Mouse (Mus musculus) adrenal gland, adult 18-20 months (tissue): ENCODE data around the gene Apopt1. TPM values are rescaled to one million over a fixed set of nuclear protein-coding genes. Genes with fewer than 3 reads are reported as not detected.
A peak's percentile ranks its signal among the peaks of the same experiment; 100 is the strongest.

ENCODE experiments used
- DNase-seq, 2 experiments: peaks; one replicate each; pipeline ENCODE4 v3.0.0; 2021 to 2022; ENCODE audit warnings: low spot score in 2 of 2
- total RNA-seq, 2 experiments: library from RNA; stranded (reverse); gene quantifications; 1 replicate in 1 of 2; 2 replicates in 1 of 2; pipeline ENCODE4 v1.2.3; 2021

Gene Apopt1
- total RNA-seq, 2 experiments from 2014 or later = 61.0 to 61.3 TPM

DNA sequence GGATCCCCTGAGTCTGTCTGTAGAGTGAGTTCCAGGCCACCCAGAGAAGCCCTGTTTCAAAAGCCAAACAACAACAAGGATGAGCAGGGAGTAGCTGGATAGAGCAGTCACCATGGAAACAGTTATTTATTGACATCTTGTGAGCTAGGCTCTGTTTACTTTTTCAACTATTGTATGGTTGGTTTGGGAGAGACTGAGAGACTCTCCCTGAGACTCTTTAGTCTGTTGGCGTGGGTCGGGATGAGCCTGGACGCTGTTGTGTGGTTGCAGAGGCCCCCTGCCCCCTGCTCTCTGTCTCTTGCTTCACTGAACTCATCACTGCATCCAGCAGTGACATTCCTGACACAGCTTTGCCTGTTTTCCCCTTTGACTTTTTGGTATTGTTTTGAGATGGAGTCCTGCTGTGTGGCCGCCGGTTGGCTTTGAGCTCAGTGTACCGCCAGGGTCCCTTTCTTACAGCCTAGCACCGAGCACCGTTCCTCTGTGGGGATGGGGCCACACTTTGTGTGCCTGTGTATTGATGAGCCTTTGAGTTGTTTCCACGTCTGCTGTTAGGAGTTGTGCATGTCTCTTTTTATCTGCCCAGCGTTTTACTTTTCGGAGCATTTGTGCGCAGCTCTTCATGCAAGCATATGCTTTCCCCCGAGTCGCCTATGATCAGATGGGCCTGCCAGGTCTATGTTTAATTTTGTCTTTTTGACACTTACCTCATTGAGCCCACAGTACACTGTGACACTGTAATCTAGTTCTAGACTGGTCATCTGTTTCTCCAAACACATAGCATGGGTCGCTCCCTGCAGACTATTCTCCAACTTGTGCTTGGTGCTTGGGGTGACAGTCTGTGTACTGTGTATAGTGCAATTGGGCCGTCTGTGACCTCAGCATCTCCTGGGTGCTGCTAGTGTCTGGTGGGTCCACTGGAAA is 53.5 kb downstream of the Apopt1 start:
- no peak for DNase-seq

DNA sequence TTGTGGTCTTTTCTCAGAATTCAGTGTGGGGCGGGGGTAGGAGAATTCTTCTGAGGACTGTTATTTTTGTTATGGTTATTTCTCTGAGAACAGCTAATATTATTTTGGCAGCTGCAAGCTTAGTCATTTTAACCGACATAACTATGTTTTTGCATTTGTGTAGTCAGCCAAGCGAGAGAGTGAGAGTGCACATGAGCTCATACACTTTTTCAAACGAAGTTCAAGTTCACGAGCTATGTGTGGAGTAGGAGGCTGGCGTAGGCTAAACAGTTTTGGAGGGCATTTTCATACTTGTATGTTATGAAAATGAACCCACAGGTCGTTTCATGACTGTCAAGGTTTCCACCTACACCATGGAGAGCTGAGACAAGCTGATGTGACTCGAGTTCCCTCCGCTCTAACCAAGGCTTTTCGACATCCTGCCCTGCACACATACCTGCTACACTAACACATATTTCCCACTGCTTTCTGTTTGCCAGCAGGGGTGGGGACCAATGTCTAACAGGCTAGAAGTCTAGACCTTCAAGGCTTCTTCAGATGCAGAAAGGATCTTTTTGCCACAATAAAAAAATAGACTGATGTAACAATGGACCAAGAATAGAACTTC is 55.4 kb downstream of the Apopt1 start:
- no peak for DNase-seq

DNA sequence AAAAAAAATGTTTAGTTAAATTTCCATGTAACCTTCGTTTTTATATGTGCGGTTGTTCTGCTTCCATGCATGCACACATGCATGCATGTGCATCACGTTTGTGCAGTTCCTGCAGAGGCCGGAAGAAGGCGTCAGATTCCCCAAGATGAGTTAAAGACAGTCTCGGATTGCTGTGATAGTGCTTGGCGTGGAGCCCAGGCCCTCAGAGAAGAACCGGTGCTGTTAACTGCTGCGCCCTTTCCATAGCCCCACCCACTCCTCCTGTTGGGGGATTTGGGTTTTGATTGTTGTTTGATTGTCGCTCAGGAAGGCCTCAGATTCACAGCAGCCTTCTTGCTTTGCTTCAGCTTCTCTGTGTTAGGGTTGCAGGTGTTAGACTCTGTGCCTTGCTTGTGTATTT is 56.2 kb downstream of the Apopt1 start:
- DNase-seq = peak in 1 of 2 experiments; percentile 46

DNA sequence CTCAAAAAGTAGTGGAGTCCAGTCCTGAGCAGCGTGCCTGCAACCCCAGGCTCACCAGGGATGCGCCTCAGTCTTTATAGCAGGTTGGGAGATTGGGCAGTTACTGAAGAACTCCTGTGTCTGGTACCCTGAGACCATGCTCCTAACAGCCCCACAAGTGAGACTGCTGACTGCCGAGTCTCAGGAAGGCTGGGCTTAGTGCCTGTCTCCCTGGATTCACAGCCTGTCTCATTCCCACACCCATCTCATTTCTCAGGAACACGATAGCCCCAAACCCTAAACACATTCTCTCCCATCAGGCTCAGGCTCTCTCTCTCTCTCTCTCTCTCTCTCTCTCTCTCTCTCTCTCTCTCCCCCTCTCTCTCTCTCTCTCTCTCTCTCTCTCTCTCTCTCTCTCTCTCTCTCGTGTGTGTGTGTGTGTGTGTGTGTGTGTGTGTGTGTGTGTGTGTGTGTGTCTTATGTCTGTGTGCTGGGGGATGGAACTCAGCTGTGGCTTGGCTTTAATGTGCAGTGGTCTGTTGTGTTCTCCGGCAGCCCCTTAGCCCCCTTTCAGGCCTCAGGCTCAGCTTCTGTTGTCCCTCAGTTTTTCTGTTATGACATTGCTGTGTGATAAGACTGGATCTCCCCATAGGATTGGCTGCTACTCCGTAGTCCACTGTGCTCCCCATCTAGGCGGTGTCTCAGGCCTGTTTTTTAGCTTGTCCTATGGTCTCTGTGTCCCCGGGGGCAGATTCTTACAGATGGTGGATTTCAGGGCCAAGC is 56.9 kb downstream of the Apopt1 start:
- DNase-seq = no peak

DNA sequence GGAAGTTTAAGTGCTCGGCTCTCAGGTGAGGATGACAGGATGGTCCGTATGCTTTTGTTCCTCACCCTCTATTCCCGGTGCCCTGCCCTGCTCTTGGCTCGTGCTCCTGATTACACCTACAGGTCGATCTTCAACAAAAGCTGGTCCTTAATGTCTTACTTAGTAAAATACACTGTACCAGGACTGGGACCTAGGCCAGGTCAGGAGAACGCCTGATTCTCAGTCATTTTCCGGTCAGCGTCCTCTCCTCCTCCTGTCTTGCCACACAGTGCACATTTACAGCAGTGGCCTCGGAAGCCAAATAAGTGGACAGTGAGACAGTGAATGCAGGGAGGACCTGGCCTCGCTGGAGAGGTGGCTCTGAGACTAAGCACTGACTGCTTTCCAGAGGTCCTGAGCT is 57.6 kb downstream of the Apopt1 start:
- DNase-seq = no peak

DNA sequence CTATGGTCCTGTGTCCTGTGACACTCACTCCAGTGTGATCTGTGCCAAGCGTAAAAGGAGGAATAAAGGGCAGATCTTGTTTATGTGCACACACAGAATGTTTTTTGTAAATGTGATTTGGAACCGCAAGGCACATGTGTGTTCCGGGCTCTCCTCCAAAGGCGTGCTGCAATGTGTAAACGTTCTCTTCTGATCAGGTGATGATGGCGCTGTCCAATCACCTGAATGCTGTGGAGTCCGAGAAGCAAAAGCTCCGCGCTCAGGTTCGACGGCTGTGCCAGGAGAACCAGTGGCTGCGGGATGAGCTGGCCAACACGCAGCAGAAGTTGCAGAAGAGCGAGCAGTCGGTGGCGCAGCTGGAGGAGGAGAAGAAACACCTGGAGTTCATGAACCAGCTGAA is 61.1 kb downstream of the Apopt1 start:
- no peak for DNase-seq

DNA sequence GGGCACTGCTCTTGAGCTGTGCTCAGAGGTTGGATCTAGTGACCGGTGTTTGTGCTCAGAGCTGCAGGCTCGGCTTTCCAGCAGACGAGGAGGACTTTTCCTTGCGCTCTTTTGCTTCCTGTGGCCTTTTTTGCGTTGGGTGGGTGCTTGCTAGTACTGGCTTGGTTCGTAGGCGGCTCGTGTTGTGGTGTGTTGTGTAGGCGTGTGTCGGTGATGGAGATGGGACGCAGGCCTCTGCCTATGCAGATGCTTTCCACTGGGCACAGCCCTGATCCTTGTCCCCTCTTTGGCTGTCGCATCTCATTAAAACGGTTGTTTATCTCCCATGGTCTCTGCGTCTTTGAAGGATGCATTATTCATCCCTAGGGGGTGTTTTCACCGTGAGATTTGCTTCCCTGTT is 61.8 kb downstream of the Apopt1 start:
- DNase-seq = no peak

DNA sequence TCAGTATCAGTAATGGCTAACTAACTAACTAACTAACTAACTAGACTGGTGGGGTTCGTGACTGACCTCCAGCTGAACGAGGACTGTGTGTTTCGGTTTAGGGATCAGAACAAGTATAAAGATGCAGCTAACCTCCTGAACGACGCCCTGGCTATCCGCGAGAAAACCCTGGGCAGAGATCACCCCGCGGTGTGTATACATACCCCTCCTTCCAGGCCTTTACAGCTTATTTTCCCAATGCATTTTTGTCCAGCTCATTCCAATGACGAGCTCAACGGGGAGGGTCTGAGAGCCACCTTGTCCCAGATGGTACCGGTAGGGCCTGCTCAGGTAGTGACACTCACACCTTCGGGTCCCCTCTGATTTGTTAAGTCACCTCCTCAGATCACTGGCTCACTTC is 64.9 kb downstream of the Apopt1 start:
- no peak for DNase-seq

DNA sequence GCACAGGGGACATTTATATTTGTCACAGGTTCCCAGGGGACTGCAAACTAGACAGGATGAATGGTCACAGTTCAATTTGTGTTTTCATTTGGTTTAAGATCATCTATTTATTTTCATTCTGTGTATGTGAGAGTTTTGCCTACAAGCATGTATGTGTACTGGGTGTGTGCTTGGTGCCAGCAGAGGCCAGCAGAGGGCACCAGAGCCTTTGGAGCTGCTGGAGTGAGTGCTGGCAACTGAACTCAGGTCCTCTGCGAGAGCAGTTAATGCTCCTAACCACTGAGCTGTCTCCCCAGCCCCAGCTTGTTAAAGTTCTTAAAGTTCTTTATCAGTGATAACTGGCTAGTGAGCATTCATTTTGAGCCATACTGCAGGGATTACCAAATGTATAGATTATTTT is 66.5 kb downstream of the Apopt1 start:
- no peak for DNase-seq

DNA sequence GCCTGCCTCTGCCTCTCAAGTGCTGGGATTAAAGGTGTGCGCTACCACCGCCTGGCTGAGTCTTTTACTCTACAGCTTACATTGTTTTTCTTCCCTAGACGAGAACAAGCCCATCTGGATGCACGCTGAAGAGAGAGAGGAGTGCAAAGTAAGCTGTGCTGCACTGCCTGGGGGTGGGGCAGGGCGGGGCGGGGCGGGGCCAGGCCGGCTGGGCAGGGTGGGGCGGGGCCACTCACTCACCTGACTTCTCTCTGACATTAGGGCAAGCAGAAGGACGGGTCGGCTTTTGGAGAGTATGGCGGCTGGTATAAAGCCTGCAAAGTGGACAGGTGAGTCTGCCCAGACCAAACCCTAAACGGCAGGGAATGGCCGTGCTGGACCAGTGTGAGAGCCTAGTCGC is 72.1 kb downstream of the Apopt1 start:
- DNase-seq = no peak

DNA sequence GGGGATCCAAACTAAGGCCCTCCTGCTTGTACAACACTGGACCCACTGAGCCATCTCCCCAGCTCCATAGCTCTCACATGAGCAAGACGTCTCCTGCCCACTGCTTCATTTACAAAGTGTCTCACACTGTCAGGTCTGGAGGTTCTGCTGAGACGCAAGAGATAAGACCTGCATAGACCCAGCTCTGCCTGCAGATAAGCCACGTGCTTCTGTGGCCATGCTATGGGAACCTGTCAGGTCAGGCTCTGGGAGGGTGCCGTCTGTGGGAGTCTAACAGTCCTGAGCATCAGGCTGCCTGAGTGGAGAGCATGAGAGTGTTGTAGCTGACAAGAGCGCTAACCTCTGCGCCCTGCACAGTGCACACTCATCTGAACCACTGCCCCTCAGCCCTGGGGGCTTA is 74.0 kb downstream of the Apopt1 start:
- DNase-seq = no peak

DNA sequence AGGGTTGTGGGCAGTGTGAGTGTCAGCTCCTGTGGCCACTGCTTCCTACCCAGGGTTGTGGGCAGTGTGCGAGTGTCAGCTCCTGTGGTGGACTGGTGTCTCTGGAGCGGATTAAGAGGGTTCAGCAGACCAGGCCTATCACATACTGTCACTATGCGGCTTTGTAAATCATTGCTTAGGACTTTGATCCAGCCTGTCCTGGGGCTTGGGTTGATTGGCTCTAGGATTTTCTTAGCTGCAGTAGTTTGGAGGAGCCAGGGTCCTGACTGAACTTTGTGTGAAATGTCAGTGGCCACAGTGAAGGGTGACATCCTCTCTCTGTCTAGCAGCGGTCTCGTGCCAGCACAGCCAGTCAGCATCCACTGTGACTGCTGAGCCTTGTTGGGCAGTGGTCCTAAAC is 77.0 kb downstream of the Apopt1 start:
- no peak for DNase-seq

DNA sequence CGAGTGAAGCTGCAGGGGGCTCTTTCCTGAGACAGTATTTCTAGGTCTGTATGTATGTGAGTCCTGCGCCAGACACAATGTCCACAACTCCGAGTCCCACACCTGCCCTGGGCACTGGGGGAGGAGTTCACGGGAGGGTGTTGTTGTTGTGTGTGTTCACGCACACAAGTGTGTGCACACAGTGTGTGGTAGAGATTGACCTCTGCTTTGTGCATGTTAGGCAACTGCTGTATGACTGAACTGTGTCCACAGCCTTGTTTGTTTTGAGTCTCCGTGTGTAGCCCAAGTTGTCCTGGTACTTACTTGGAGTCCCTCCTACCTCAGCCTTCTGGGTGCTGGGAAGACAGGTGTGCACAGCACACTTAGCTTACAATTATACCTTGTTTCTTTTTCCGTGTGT is 77.6 kb downstream of the Apopt1 start:
- DNase-seq = no peak

DNA sequence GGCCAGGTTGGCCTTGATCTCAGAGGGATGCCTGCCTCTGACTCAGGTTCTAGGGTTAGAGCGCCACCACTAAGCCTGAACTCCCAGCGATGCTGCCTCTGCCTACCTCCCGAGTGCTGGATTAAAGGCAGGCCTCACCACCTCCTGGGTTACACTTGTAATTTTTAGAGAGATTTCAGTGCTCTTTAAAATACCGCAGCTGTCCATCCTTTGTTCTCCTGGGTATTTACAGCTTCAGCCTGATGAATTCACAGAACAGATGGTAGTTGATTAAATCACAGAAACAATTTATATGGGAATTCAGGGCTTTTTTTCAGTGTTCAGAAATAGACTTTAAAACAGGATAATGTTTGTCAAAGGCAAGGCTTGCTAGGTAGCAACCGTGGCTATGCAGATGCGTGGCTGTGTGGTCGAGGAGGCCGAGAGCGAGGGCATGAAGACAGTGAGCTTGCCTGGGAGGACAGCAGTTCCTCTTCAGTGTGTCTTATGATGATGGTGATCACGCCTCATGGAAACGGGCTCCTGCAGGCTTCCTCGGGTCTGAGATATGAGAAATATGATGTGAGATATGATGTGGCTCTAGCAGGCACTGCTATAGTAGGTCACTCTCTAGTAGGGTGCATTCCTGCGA is 78.5 kb downstream of the Apopt1 start:
- DNase-seq = no peak

DNA sequence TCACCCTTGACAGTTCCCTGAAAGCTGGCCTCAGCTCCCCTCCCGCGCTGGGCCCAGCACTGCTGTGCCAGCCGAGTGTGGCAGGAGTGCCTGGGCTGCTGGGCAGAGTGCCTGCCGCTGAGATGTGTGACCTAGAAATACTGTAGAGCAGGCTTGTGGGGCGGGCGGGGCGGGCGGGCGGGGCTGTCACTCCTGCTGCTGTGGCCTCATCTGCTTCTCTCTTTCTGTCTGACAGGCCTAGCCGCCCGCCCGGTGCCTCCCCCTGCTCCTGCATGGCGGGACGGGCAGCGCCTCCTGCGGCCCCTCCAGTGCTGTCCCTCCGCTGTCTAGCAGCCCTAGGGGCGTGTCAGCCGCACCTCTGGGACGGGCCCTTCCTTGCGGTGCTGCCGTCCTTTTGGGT is 81.0 kb downstream of the Apopt1 start:
- DNase-seq = no peak

DNA sequence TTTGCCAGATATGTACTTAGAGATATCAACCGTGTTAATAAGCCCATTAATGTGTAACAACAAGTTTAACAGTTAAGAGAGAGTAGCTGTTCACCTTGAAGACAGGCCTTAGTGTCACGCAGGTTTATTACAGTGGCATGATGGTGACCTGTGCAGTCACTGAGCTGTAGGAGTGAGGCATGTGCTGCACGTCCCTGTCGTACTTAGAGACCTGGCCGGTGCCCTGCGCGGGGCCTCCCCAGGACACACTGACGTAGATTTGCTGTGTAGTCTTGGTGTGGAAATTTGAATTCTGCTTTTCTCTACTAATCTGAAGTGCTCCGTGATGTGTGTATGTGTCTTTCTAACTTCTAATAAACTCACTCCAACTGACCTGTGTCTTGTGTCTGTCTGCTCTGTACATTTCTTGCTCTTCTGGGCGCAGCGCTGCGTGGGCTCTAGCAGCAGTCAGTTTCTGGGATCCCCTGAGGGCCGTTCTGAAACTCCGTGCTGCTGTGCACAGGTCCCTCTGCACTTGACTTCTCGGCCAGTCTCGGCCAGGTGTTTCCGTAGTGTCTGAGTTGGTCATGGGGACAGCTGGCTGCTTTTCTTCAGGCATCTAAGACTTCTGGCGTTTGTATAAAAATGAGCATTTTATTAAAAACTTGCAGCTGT is 81.6 kb downstream of the Apopt1 start:
- no peak for DNase-seq

DNA sequence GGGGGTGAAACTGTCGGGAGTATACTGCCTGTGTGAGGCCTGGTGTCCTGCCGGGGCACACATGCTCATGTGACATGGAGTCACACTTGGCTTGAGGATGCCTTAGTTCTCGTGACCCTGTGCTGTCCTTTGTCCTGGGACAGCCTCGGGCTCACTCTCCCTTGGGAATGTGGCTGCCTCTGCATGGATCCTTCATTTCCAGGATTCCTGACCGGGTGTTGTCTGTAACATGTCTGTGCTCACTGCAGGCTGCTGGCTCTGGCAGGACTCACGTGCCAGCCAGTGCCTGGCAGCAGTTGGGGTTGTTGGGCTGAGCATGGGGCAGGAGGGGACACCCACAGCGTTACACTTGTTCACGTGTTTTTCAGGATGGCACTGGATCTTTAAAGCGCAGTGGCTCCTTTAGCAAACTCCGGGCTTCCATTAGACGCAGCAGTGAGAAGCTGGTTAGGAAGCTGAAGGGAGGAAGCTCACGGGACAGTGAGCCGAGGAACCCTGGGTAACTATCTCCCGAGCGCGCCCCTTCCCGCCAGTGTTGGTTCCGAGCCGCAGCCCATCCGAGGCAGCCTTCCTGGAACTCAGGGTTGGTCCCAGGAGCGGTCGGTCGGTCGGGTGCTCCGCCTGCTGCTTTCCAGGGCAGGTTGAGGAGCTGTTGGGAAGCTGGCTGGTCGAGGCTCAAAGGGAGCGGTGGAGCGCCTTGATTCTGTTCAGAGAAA is 82.3 kb downstream of the Apopt1 start:
- no peak for DNase-seq

DNA sequence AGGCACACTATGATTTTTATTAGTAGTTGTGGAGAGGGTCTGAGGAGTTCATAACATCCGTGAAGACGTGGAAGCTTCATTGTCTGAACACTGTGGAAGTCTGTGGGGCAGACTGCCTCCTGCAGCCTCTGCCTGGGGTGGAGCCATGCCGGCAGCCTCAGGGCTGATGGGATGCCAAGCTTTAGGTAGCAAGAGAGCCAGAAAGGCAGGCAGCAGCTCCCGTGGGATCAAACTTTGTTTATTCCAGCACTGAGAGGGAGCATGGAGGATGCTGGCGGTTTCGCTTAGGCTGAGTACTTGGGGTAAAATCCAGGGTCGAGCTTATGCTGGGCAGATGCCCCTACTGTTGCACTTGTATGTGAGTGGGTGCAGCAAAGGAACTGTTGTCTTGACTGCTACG is 84.2 kb downstream of the Apopt1 start:
- no peak for DNase-seq

DNA sequence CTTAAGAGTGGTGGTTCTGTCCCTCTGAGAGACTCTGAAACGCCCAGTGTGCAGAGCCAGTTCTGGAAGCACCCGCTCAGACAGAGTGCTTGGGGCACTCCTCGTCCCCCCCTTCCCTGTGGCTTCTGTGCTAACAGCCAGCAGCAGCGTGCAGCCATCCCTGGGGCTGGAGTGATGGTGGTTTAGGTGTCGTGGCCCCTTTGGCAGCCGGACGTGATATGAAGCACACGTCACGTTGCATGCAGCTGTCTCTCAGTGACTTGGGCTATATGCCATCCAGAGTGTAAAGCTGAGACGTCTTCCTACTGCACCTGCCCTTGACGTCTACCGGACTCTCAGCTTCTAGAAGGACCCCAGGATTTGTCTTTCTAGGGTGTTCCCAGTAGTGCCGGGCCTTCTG is 85.4 kb downstream of the Apopt1 start:
- no peak for DNase-seq

DNA sequence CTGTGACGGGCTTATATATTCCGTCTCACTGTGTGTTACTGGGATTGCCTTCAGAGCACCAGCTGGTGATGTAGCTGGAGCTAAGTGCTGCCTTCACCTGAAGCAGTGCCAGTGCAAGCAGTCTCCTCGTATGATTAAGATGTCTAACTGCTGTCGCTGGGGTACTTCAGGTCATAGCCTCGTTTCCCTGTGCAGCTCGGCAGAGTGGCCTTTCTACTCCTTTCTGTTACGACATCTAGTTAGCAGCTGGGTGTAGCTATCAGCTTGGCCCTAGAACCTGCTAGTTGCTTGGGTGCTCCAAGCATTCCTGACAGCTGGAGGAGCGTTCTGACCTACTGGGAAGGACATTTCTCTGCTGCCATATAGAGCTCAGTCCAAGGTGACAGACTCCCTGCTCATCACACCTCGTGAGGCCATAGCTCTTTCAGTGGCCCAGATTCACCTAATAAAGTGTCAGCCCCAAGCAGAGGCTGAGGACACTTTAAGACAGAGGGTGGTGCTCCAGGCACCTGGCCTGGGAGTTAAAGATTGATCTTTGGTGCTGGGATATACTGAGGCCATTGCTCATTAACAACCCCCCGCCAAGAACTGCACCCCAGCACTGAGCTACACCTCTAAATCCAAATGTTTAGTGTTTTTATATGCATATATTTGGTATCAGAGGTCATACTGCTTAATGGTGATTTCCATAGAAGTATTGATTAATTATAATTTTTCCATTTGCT is 87.6 kb downstream of the Apopt1 start:
- no peak for DNase-seq
